Mouse (Mus musculus): ENCODE measurements at regions not wholly inside any gene's neighbourhood (a gene's known extent, or its start where the extent isn't known, plus 50 kb on each side); places are given as distances from the start of the nearest gene placed in this dataset.

DNA sequence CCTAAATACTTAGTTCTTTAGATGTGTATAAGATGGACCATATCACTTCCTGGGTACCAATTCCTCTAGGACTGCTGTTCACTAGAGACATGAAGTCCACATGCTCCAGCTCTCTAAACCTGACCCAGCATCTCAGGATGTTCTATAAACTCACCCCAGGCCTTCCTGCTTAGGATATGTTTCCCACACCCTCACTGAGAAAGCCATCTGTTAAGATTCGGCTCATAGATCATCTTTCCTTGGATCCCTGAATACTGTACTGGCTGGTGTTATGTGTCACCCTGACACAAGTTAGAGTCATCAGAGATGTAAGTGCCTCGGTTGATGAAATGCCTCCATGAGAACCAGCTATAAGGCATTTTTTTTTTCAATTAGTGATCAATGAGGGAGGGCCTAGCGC is 199.9 kb downstream of the Gm5426 start:
- peaks cover 4% of the 10 kb centered on the region for H3K9me3 ChIP-seq (replicated peaks; ENCODE audit: low read length)
- H3K79me2 ChIP-seq (replicated peaks; ENCODE audit: control insufficient read depth, extremely low read depth, insufficient read depth, poor library complexity, severe bottlenecking) = no peaks in the 10 kb centered on the region
- no peak overlapping the region for H3K4me3 ChIP-seq (replicated peaks in 1 of 3; ENCODE audit: low read depth in 2 of 3, low read length in 2 of 3, poor library complexity in 1 of 3)
- no peaks in the 10 kb centered on the region for H3K27me3 ChIP-seq (replicated peaks)
- TF ChIP-seq MYC (IDR thresholded peaks at IDR 0.05; ENCODE audit: low read depth, low read length) (no peak), CHD1 (IDR thresholded peaks at IDR 0.05; ENCODE audit: low read depth, low read length) (no peak), ZNF384 (IDR thresholded peaks at IDR 0.05; ENCODE audit: low read depth, low read length) (no peak), ELF1 (IDR thresholded peaks at IDR 0.05; ENCODE audit: low read depth, low read length) (no peak), UBTF (IDR thresholded peaks at IDR 0.05; ENCODE audit: low read depth, low read length) (no peak), ZMIZ1 (IDR thresholded peaks at IDR 0.05; ENCODE audit: low read depth, low read length) (no peak), RCOR1 (conservative IDR thresholded peaks at IDR 0.05; ENCODE audit: low read depth, low read length) (no peak), USF1 (IDR thresholded peaks at IDR 0.05; ENCODE audit: low read depth, low read length) (no peak), EP300 (IDR thresholded peaks at IDR 0.05; ENCODE audit: low read length) (no peak), CTCF (conservative IDR thresholded peaks at IDR 0.05 in 1 of 2, IDR thresholded peaks at IDR 0.05 in 1 of 2; ENCODE audit: low read depth in 2 of 2, low read length in 2 of 2) (no peak), SMC3 (IDR thresholded peaks at IDR 0.05; ENCODE audit: low read depth, low read length) (no peak)
- dilution Hi-C loops (cut with MboI; ENCODE audit: extremely low pct_ligation_motif_present, extremely low pct_unique_long_range_greater_than_20kb, low sequenced_read_pairs) (no loop called here), in situ Hi-C loops (cut with MboI; ENCODE audit: low pct_ligation_motif_present, low pct_unique_long_range_greater_than_20kb, low sequenced_read_pairs) (no loop called here)
- H3K36me3 ChIP-seq (replicated peaks in 1 of 2; ENCODE audit: control insufficient read depth in 1 of 2, insufficient read depth in 1 of 2, low read length in 1 of 2) = no peaks in the 10 kb centered on the region
- H3K27ac ChIP-seq (ENCODE audit: insufficient read depth, low read depth) = no peak overlapping the region
- H3K9ac ChIP-seq (ENCODE audit: insufficient read depth, low read depth) = no peak overlapping the region
- H3K4me2 ChIP-seq (ENCODE audit: insufficient read depth, low read depth, poor library complexity, severe bottlenecking) = no peak overlapping the region
- no peak for DNase-seq (ENCODE audit: extremely low read depth)
- H3K4me1 ChIP-seq (ENCODE audit: control insufficient read depth in 1 of 2, insufficient read depth in 2 of 2) = peaks cover 25 to 29% of the 10 kb centered on the region in 2 experiments

GRCm38 (mm10) chr10:96337088-96337666 is 200.8 kb downstream of the Gm5426 start:
- no peak for DNase-seq (ENCODE audit: extremely low read depth)
- Histone ChIP-seq H3K36me3 (replicated peaks in 1 of 2; ENCODE audit: control insufficient read depth in 1 of 2, insufficient read depth in 1 of 2, low read length in 1 of 2) (no peaks in the 10 kb centered on the region), H3K27ac (ENCODE audit: insufficient read depth, low read depth) (no peak overlapping the region), H3K4me2 (ENCODE audit: insufficient read depth, low read depth, poor library complexity, severe bottlenecking) (no peak overlapping the region), H3K79me2 (replicated peaks; ENCODE audit: control insufficient read depth, extremely low read depth, insufficient read depth, poor library complexity, severe bottlenecking) (no peaks in the 10 kb centered on the region), H3K4me1 (ENCODE audit: control insufficient read depth in 1 of 2, insufficient read depth in 2 of 2) (peaks cover 27% of the 10 kb centered on the region in 2 experiments), H3K9me3 (replicated peaks; ENCODE audit: low read length) (no peaks in the 10 kb centered on the region), H3K9ac (ENCODE audit: insufficient read depth, low read depth) (no peak overlapping the region), H3K27me3 (replicated peaks) (no peaks in the 10 kb centered on the region), H3K4me3 (replicated peaks in 1 of 3; ENCODE audit: low read depth in 2 of 3, low read length in 2 of 3, poor library complexity in 1 of 3) (no peak overlapping the region)
- dilution Hi-C loops (cut with MboI; ENCODE audit: extremely low pct_ligation_motif_present, extremely low pct_unique_long_range_greater_than_20kb, low sequenced_read_pairs) (no loop called here), in situ Hi-C loops (cut with MboI; ENCODE audit: low pct_ligation_motif_present, low pct_unique_long_range_greater_than_20kb, low sequenced_read_pairs) (no loop called here)
- TF ChIP-seq ZC3H11A (IDR thresholded peaks at IDR 0.05; ENCODE audit: low read depth, low read length) (no peak), TBP (conservative IDR thresholded peaks at IDR 0.05; ENCODE audit: low read depth, low read length) (no peak), USF2 (conservative IDR thresholded peaks at IDR 0.05; ENCODE audit: low read depth, low read length) (no peak), MXI1 (IDR thresholded peaks at IDR 0.05; ENCODE audit: low read depth, low read length) (no peak), CTCF (conservative IDR thresholded peaks at IDR 0.05 in 1 of 2, IDR thresholded peaks at IDR 0.05 in 1 of 2; ENCODE audit: low read depth in 2 of 2, low read length in 2 of 2) (no peak), SIN3A (IDR thresholded peaks at IDR 0.05; ENCODE audit: low read length) (no peak), RAD21 (IDR thresholded peaks at IDR 0.05; ENCODE audit: low read depth, low read length) (no peak), KAT2A (IDR thresholded peaks at IDR 0.05; ENCODE audit: insufficient replicate concordance, low read length) (no peak), ELF1 (IDR thresholded peaks at IDR 0.05; ENCODE audit: low read depth, low read length) (no peak), POLR2AphosphoS2 (IDR thresholded peaks at IDR 0.05; ENCODE audit: low read depth, low read length) (no peak), POLR2A (IDR thresholded peaks at IDR 0.05; ENCODE audit: low read depth, low read length) (no peak), JUN (IDR thresholded peaks at IDR 0.05; ENCODE audit: insufficient read depth, low read depth, low read length) (no peak), USF1 (IDR thresholded peaks at IDR 0.05; ENCODE audit: low read depth, low read length) (no peak), E2F4 (IDR thresholded peaks at IDR 0.05; ENCODE audit: insufficient replicate concordance, low read depth, low read length) (no peak), NELFE (IDR thresholded peaks at IDR 0.05; ENCODE audit: low read depth, low read length) (no peak), EP300 (IDR thresholded peaks at IDR 0.05; ENCODE audit: low read length) (no peak), MAZ (IDR thresholded peaks at IDR 0.05; ENCODE audit: low read depth, low read length) (no peak)

All from CH12.LX (cell line).